Mouse (Mus musculus): ENCODE results near the gene Unk. TPM values are rescaled to one million over a fixed set of nuclear protein-coding genes. Genes with fewer than 3 reads are reported as not detected.
"Not testable (repeated sequence)": the region's sequence is repeated elsewhere in the genome, so short reads cannot be mapped to it uniquely, and the experiment has no call there.

The Unk gene
- total RNA-seq, 1 experiment from 2014 or later = 19.9 TPM

DNA sequence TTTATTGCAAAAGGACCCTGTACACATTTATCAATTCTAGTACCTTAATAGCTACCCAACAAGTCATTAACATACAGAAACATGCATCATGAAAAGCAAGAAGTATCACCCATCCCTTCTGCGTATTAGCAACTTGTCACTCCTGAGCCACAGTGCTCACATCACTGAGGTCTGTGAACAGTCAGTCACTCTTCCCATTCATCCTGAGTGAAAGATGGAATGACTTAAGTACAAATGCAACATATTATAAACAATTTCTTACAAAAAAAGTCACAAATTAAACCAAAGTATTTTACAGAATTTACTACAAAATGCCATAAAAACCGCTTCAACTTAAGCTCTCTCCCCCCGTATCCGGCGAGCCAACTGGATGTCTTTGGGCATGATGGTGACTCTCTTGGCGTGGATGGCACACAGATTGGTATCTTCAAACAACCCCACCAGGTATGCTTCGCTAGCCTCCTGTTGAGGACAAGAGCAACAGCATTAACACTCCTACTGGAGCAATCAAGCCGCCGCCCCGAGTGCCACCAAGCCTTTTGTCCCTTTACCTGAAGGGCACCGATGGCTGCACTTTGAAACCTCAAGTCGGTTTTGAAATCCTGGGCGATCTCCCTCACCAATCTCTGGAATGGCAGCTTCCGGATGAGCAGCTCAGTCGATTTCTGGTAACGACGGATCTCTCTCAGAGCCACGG lies 6.9 kb upstream of the Unk start:
- ATAC-seq (replicated peaks in 1 of 2; ENCODE audit: insufficient read depth in 1 of 2, low FRiP score in 2 of 2, low TSS enrichment in 1 of 2, low read depth in 1 of 2, poor library complexity in 2 of 2, severe bottlenecking in 2 of 2) = not testable (repeated sequence)

DNA sequence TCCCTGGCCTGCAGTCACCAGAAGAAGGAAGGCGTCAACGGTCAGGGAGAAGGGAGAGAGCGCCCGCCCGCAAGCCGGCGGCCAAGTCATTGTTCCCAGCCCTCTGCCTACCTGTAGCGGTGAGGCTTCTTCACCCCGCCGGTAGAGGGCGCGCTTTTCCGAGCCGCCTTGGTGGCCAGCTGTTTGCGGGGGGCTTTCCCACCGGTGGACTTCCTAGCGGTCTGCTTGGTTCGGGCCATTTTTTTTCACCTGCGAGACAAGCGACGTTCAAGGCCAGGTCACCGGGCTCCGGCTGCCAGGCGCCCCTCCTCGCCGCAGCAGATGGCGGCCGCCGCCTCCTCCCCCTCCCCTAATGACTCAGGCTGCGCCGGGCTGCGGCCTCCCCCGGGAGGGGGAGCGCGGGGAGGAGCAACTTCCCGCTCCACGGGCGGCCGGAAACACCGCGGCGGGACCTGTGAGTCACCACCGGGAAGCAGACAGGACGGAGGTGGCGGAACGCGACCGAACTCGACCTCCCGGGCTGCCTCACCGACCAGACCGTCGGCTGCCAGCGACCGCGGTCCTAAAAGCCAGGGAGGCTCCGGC lies 6.3 kb upstream of the Unk start:
- peak; percentile 38 to 64 for ATAC-seq (replicated peaks in 1 of 2; ENCODE audit: insufficient read depth in 1 of 2, low FRiP score in 2 of 2, low TSS enrichment in 1 of 2, low read depth in 1 of 2, poor library complexity in 2 of 2, severe bottlenecking in 2 of 2)

DNA sequence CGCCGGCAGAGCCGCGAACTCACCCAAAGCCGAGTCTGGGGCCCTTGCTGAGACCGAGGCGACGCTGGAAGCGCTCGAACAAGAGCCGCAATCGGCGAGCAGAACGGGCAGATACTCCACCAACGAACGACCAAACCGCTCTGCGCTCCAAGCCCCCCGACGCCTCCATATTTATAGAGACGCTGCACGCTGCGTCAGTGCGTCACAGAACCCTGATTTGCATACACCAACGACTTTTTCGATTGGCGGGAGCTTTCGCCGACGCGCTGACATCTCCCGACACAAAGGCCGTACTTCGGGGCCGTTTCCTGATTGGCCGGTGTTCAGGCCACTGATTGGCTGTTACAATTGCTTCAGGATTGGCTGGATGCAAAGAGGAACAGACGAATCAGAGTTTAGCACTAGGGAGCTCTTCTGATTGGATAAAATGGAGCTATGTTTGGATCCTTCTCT lies 5.7 kb upstream of the Unk start:
- ATAC-seq (replicated peaks in 1 of 2; ENCODE audit: insufficient read depth in 1 of 2, low FRiP score in 2 of 2, low TSS enrichment in 1 of 2, low read depth in 1 of 2, poor library complexity in 2 of 2, severe bottlenecking in 2 of 2) = peak; percentile 84 to 85

DNA sequence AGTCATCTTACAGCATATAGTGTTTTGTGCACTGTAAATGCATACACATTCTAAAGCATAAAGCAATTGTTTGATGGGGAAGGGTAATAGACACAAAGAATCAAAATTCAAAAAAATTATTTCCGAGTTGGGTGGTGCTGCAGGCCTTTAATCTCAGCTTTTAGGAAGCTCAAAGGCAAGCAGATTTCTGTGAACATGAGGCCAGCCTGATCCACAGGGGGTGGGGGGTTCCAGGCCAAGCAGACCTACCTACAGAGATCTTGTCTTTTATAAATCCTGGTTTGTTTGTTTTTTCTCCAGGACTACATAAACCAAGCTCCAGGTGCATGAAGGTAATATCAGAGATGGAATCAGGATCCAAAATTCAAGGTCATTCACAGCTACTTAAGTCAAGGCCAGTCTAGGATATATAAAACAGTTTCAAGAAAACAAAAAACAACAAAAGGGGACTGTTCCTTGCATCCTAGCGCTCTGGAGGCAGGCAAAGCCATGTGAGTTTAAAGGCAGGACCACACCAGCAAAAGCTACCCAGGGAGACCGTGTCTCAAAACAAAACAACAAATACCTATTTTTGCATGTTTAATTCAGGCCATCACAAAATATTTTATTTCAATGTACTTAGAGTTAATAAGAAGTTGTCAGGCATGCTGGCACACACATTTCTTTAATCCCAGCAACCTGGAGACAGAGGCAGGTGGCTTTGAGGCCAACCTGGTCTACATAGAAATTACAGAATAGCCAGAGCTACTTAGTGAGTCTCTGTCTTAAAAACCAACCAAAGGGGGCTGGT lies 4.9 kb upstream of the Unk start:
- no peak for ATAC-seq (replicated peaks in 1 of 2; ENCODE audit: insufficient read depth in 1 of 2, low FRiP score in 2 of 2, low TSS enrichment in 1 of 2, low read depth in 1 of 2, poor library complexity in 2 of 2, severe bottlenecking in 2 of 2)

DNA sequence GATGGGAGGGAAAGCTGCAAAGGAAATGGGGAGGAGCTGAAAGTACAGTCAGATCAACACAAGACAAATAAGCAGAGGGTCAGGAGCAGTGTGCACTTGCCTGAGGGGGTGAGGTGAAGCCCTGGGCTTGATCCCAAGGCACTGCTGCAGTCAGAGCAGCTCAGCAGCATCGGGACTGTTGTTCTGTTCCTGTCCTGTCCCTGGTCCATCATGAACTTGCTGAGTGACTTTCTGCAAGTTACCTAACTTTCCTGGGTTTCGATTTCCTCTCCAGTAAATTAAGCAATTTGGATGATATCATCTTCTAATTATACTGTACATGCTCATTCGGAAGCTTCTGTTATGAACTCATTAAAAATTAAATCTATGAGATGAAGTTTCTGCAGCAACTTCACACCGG lies 2.4 kb upstream of the Unk start, which contains the start of gene H3f3b:
TSS of gene H3f3b (minus strand) at position 207 of the 400 bp plus-strand sequence.
- no peak for ATAC-seq (replicated peaks in 1 of 2; ENCODE audit: insufficient read depth in 1 of 2, low FRiP score in 2 of 2, low TSS enrichment in 1 of 2, low read depth in 1 of 2, poor library complexity in 2 of 2, severe bottlenecking in 2 of 2)

DNA sequence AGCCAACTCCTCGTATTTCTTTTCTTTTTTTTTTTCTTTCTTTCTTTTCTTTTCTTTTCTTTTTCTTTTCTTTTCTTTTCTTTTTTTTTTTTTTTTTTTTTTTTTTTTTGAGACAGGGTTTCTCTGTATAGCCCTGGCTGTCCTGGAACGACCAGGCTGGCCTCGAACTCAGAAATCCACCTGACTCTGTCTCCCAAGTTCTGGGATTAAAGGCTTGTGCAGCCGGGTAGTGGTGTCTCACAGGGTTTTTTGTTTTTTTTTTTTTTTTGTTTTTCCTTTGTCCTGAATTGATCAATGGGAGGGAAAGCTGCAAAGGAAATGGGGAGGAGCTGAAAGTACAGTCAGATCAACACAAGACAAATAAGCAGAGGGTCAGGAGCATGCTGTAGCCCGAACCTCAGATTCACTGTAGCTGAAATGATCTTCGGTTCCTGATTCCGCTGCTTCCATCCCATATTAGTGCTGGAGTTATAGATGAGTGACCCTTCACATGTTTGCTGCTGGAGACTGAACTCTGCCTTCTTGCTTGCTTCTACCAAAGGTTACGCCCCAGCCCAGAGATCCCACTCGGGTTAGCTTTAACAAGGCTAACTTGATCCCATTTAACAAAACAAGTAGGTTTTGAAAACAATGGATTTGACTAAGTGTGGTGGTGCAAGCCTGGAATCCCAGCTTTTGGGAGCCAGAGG lies 1.8 kb upstream of the Unk start:
- ATAC-seq (replicated peaks in 1 of 2; ENCODE audit: insufficient read depth in 1 of 2, low FRiP score in 2 of 2, low TSS enrichment in 1 of 2, low read depth in 1 of 2, poor library complexity in 2 of 2, severe bottlenecking in 2 of 2) = no peak

DNA sequence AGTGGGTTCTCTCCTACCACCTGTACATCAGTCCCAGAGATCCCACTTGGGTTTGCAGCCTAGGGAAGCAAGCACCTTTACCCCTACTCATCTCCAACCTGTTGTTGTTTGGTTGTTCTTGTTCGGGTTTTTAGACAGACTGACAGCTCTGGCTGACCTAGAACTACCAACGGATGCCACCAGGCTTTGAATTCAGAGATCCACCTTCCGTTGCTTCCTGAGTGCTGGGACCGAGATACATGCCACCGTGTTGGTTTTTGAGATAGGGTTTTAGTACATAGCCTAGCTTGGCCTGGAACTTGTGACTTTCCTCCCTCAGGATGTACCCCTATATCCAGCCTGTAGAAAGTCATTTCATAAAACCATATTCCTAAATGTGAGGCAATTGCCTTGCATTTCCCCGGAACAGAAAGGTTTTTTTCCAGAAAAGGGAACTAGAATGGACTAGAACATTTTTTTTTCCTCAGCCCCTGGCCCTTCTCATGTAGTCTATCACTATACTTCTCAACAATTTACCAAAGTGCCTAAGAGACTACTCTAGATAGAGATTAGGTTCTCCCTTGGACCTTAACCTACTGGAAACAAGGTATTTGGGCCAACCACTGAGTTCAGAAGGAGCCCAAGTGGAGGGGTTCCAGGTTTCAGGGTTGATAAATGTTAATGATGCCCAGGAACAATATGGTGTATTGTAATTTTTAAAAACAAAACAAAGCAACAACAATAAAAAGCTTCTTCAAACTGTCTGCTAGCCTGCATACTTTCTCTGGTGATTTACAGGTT lies 846 bp upstream of the Unk start:
- ATAC-seq (replicated peaks in 1 of 2; ENCODE audit: insufficient read depth in 1 of 2, low FRiP score in 2 of 2, low TSS enrichment in 1 of 2, low read depth in 1 of 2, poor library complexity in 2 of 2, severe bottlenecking in 2 of 2) = no peak

DNA sequence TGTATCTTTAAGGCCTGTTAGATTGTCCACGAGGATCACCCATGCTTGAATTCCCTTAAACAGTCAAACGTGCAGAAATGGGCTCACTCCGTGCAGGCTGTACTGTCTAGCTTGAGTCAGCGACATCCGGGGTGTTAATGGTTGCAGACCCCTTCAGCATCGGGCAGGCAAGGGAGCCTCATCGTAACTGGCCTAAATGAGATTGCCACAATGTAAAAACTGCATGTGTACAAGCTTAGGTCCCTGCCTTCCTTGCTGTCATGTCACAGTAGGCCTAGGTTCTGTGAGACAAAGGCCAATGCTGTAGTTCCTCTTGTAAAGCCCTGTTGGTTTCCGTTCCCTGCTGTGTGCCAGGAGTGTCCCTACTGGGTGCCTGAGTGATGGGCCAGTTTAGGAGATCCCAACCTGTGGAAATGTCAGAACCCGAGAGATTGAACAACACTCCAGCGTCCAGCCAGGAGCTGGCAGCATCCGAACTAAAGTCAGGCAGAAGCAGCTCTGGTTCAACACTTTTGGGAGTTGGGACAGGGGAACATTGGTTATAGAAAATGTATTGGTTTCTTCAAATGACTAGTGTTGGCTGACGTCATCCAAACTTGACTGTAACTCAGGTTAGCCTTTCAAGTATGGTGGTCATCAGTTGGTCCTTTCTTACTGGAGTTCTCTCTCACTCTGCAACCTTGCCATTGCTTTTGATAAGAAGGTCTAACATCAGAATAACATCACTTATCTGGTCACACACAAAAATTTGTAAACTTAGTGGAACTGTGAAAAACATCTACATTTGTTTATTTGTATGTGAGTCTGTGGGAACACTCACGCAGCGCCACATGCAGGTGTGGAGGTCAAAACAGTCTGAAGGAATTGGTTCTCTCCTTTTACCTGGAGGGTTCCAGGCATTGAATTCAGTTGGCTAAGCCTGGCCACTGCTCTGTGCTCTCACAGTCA lies 1.1 kb downstream of the Unk start:
- peak; percentile 28 to 29; a peak in 2 of 4 replicates for ATAC-seq (replicated peaks in 1 of 2; ENCODE audit: insufficient read depth in 1 of 2, low FRiP score in 2 of 2, low TSS enrichment in 1 of 2, low read depth in 1 of 2, poor library complexity in 2 of 2, severe bottlenecking in 2 of 2)

DNA sequence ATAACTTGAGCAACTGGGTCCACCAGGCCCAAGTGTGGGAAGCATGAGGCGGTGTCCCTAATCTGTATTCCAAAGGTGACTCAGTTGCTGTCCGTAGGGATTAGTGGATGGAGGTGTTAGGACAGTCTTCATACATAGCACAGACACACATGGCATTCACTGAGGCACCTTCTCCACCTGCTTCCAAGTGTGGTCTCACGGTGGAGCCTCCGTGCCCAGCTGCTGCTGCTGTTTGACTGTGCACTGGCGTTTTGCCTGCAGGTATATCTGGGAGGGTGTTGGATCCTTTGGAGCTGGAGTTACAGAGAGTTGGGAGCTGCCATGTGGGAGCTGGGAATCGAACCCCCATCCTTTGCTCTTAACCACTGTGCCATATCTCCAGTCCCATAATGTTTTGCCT lies 4.5 kb downstream of the Unk start:
- ATAC-seq (replicated peaks in 1 of 2; ENCODE audit: insufficient read depth in 1 of 2, low FRiP score in 2 of 2, low TSS enrichment in 1 of 2, low read depth in 1 of 2, poor library complexity in 2 of 2, severe bottlenecking in 2 of 2) = no peak

DNA sequence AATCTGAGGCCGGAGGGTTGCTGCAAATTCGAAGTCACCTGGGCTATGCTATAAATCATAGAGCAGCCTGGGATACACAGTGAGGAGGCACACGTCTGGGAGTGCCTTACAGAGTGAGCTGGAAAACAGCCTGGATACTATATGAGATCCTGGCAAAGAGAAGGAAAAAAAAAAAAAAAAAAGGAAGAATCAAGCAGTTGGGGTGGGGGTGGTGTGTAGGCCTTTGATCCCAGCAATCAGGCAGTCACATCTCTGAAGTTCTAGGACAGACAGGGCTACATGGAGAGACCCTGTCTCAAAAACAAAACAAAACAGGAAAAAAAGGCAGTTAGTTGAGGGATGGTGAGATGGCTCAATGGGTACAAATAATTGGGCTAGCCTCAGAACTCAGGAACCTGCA lies 6.5 kb downstream of the Unk start:
- ATAC-seq (replicated peaks in 1 of 2; ENCODE audit: insufficient read depth in 1 of 2, low FRiP score in 2 of 2, low TSS enrichment in 1 of 2, low read depth in 1 of 2, poor library complexity in 2 of 2, severe bottlenecking in 2 of 2) = no peak

DNA sequence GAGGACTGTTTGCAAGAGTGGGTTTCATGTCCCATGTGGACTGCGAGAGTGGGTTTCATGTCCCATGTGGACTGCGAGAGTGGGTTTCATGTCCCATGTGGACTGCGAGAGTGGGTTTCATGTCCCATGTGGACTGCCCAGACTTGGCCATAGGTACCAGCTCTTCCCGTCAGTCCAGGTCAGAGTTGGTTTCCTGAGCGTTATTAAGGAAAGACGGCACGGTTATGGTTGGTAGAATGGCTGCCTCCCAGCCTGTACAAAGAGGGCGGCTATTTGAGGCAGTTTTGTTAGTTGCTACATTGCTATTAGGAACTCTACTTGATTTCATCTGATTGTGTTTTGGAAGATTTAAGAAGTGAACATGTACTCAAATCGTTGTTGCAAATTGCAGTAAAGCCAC lies 7.7 kb downstream of the Unk start:
- no peak for ATAC-seq (replicated peaks in 1 of 2; ENCODE audit: insufficient read depth in 1 of 2, low FRiP score in 2 of 2, low TSS enrichment in 1 of 2, low read depth in 1 of 2, poor library complexity in 2 of 2, severe bottlenecking in 2 of 2)

DNA sequence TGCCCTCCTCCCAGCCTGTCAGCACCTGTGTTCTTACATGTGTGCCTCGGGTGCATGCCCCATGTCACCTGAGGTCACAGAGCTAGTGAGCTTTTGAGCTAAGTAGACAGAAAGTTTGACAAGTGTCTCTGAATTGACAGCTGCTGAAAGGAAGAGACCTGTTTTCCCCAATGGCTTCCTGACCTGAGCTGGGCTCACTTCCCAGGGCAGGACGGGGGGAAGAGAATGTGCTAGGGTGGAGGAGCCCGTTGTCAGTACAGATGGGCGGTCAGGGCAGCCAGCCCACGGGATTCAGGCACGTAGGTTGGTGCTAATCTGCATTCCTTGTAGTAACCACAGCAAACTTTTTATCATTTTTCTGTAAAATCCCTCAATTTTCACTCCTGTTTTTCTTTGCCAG lies 10.5 kb downstream of the Unk start:
- ATAC-seq (replicated peaks in 1 of 2; ENCODE audit: insufficient read depth in 1 of 2, low FRiP score in 2 of 2, low TSS enrichment in 1 of 2, low read depth in 1 of 2, poor library complexity in 2 of 2, severe bottlenecking in 2 of 2) = no peak

DNA sequence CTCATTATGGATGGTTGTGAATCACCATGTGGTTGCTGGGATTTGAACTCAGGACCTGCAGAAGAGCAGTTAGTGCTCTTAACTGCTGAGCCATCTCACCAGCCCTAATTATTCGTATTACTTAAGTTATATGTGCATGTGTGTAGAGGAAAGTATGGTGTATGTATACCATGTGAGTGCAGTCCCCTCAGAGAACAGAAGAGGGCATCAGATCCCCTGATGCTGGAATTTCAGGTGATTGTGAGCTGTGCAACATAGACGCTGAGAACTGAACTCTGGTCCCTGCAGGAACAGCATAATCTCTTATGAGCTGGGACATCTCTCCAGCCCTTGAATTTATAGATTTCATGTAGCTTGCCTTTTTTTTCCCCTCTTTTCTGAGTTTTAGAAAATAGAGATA lies 11.7 kb downstream of the Unk start:
- no peak for ATAC-seq (replicated peaks in 1 of 2; ENCODE audit: insufficient read depth in 1 of 2, low FRiP score in 2 of 2, low TSS enrichment in 1 of 2, low read depth in 1 of 2, poor library complexity in 2 of 2, severe bottlenecking in 2 of 2)

DNA sequence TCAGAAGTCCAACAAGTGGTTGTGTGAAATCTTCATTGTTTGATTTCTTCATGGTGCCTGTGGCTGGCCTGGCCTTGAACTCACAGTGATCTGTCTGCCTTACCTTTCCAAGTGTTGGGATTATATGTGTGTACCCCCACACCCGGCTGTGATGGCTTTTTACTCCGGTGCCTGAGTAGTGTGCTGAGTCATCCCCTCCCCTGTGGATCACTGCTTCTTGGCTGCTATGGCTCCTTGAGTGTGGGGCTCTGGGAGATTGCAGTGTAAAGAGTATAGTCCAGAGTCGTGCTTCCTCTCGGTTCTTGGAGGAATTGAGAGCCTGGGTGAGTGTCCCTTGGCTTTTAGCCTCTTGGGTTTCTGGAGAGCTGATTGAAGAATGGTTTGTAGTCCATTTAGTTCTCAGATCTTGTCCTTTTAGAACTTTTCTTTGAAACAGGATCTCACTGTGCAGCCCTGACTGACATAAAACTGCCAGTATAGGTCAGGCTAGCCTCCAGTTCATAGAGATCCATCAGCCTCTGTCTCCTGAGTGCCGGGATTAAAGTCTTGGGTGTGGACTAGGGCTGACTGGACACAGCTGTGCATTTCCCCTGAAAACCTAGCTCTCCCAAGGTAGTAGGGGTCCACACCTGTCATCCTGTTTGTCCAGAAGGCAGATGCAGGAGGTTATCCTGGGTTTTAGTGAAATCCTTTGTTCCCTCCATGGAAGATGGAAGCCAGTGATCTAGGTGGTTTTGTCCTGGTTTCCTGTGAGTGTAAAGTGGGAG lies 12.4 kb downstream of the Unk start:
- no peak for ATAC-seq (replicated peaks in 1 of 2; ENCODE audit: insufficient read depth in 1 of 2, low FRiP score in 2 of 2, low TSS enrichment in 1 of 2, low read depth in 1 of 2, poor library complexity in 2 of 2, severe bottlenecking in 2 of 2)

DNA sequence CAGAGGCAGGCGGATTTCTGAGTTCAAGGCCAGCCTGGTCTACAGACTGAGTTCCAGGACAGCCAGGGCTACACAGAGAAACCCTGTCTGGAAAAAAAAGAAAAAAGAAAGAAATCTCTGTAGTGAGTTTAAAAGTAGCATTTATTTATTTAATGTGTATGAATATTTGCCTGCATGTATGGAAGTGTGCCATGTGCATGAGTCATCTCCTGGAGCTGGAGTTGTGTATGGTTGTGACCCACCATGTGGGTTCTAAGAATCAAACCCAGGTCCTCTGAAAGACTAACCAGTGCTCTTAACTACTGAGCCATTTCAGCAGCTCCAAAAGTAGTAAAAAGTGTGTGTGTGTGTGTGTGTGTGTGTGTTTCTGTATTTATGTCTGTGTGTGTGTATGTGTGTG lies 13.2 kb downstream of the Unk start:
- ATAC-seq (replicated peaks in 1 of 2; ENCODE audit: insufficient read depth in 1 of 2, low FRiP score in 2 of 2, low TSS enrichment in 1 of 2, low read depth in 1 of 2, poor library complexity in 2 of 2, severe bottlenecking in 2 of 2) = no peak

DNA sequence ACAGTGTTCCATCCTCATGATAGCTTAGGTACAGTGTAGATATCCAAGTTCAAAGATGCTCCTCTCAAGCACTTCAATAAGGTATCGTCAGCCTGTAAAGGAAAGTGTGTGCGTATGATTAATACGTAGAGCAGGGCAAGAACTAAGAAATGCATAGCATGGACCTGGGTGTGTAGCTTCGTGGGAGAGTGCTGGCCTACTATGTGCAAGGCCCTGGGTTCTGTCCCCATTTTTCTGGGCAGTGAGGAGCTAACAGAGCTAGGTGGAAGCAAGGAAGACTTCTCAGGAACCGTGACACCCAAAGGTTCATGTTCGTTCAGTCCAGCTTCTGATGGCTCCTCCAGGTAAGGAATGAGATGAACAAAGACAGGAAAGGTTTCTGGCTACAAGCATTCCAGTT lies 15.1 kb downstream of the Unk start:
- no peak for ATAC-seq (replicated peaks in 1 of 2; ENCODE audit: insufficient read depth in 1 of 2, low FRiP score in 2 of 2, low TSS enrichment in 1 of 2, low read depth in 1 of 2, poor library complexity in 2 of 2, severe bottlenecking in 2 of 2)
